Mouse (Mus musculus) forebrain, embryonic 14.5 days (tissue): ENCODE measurements around the gene Pex14. TPM values are rescaled to one million over a fixed set of nuclear protein-coding genes. Genes with fewer than 3 reads are reported as not detected.

Experiments
- ATAC-seq: fragments of 200-750 bp; cut with Nextera tagmentation; 2 replicates; pipeline ENCODE4 v1.8.0; 2017; ENCODE audit warnings: mild to moderate bottlenecking, moderate library complexity
- DNase-seq: peaks from one replicate; pipeline ENCODE4 v3.0.0-alpha.2; 2015; ENCODE audit warnings: low spot score
- H3K27ac ChIP-seq: fragments of 300-500 bp; sonication (generic); 2 replicates; pipeline ENCODE4 v1.5.1; 2014; ENCODE audit warnings: low read depth, mild to moderate bottlenecking, control low read depth, low read length, moderate library complexity
- H3K27me3 ChIP-seq: fragments of 300-500 bp; sonication (generic); replicated peaks from 2 replicates; pipeline ENCODE4 v1.6.1; 2014; ENCODE audit warnings: low read length, control low read depth, mixed read lengths; ENCODE audit not compliant: control insufficient read depth, insufficient read depth
- H3K36me3 ChIP-seq: fragments of 300-500 bp; sonication (generic); 2 replicates; pipeline ENCODE4 v1.6.1; 2014; ENCODE audit warnings: low read length, control low read depth; ENCODE audit not compliant: control insufficient read depth, insufficient read depth
- H3K4me1 ChIP-seq: fragments of 300-500 bp; sonication (generic); 2 replicates; pipeline ENCODE4 v1.6.1; 2014; ENCODE audit warnings: antibody characterized with exemption, low read length, control low read depth; ENCODE audit not compliant: control insufficient read depth, insufficient read depth
- H3K4me2 ChIP-seq: fragments of 300-500 bp; sonication (generic); 2 replicates; pipeline ENCODE4 v1.6.1; 2014; ENCODE audit warnings: mild to moderate bottlenecking, control low read depth, low read length
- H3K4me3 ChIP-seq: fragments of 300-500 bp; sonication (generic); 2 replicates; pipeline ENCODE4 v1.5.1; 2014; ENCODE audit warnings: low read depth, low read length, control low read depth
- H3K9ac ChIP-seq: fragments of 300-500 bp; sonication (generic); 2 replicates; pipeline ENCODE4 v1.6.1; 2014; ENCODE audit warnings: mild to moderate bottlenecking, low read length, control low read depth, moderate library complexity
- H3K9me3 ChIP-seq: fragments of 300-500 bp; sonication (generic); replicated peaks from 2 replicates; pipeline ENCODE4 v1.6.1; 2016; ENCODE audit warnings: low read length, control low read depth, mixed read lengths; ENCODE audit not compliant: control insufficient read depth
- WGBS: fragments of 180-500 bp; shearing (Covaris S2); extraction: QIAGEN DNeasy Blood & Tissue Kit; methylation state at CpG from one replicate; pipeline ENCODE4 v1.1.7; 2014; 5-methylcytosine and 5-hydroxymethylcytosine counted together
- polyA plus RNA-seq: library from polyadenylated mRNA; unstranded; fragments of >200 nt; fragmentation: Nextera tagmentation; extraction: Ambion mirVana; gene quantifications from 2 replicates; pipeline ENCODE4 v1.2.1, GENCODE M21; 2014

The Pex14 gene
- polyA plus RNA-seq, 1 experiment from 2014 or later = 30.7 TPM

- Histone ChIP-seq H3K9me3 (no peaks in the 10 kb centered on the region), H3K27me3 (no peaks in the 10 kb centered on the region), H3K9ac (peak overlapping the region; percentile 76), H3K4me1 (no peaks in the 10 kb centered on the region), H3K36me3 (0 out of 2 replicates have a peak, but pooled peaks cover 5% of the 10 kb centered on the region), H3K4me2 (peak overlapping the region; percentile 72), H3K4me3 (peak overlapping the region; percentile 68), H3K27ac (no peak overlapping the region)
- 55% methylated on average over 18 of the region's 18 CpGs for WGBS
- ATAC-seq (0 out of 2 replicates have a peak, but pooled peaks have one; percentile 14), DNase-seq (no peak)
Measured at GRCm38 (mm10) chr4:149136116-149136850, 36.6 kb upstream of the Pex14 start.

- no peak overlapping the region for H3K4me2 ChIP-seq
- WGBS = 86% methylated on average over 5 of the region's 5 CpGs
- H3K9me3 ChIP-seq = no peaks in the 10 kb centered on the region
- H3K9ac ChIP-seq = no peak overlapping the region
- H3K4me1 ChIP-seq = no peaks in the 10 kb centered on the region
- H3K36me3 ChIP-seq = peaks cover 25% of the 10 kb centered on the region
- DNase-seq (no peak), ATAC-seq (no peak)
- H3K27ac ChIP-seq = no peak overlapping the region
- H3K4me3 ChIP-seq = no peak overlapping the region
- no peaks in the 10 kb centered on the region for H3K27me3 ChIP-seq
Measured at GRCm38 (mm10) chr4:149133395-149133794, 33.7 kb upstream of the Pex14 start.

- ATAC-seq (no peak), DNase-seq (no peak)
- Histone ChIP-seq H3K27me3 (no peaks in the 10 kb centered on the region), H3K4me2 (no peak overlapping the region), H3K4me3 (no peak overlapping the region), H3K4me1 (no peaks in the 10 kb centered on the region), H3K9ac (no peak overlapping the region), H3K9me3 (no peaks in the 10 kb centered on the region), H3K36me3 (peaks cover 34% of the 10 kb centered on the region), H3K27ac (no peak overlapping the region)
- WGBS = 92% methylated on average over 20 of the region's 21 CpGs
Measured at GRCm38 (mm10) chr4:149131789-149132565, 32.3 kb upstream of the Pex14 start.

GRCm38 (mm10) chr4:149131021-149131752 is 31.5 kb upstream of the Pex14 start:
- H3K36me3 ChIP-seq = peaks cover 37% of the 10 kb centered on the region
- ATAC-seq = no peak
- H3K4me1 ChIP-seq = no peaks in the 10 kb centered on the region
- H3K27ac ChIP-seq = no peak overlapping the region
- no peak overlapping the region for H3K9ac ChIP-seq
- 91% methylated on average over 23 of the region's 23 CpGs for WGBS
- DNase-seq = no peak
- no peak overlapping the region for H3K4me2 ChIP-seq
- no peaks in the 10 kb centered on the region for H3K27me3 ChIP-seq
- H3K4me3 ChIP-seq = no peak overlapping the region
- H3K9me3 ChIP-seq = no peaks in the 10 kb centered on the region

GRCm38 (mm10) chr4:149128467-149128866 is 28.8 kb upstream of the Pex14 start:
- peaks cover 37% of the 10 kb centered on the region for H3K36me3 ChIP-seq
- DNase-seq = no peak
- H3K27ac ChIP-seq = no peak overlapping the region
- no peaks in the 10 kb centered on the region for H3K9me3 ChIP-seq
- 89% methylated on average over 18 of the region's 18 CpGs for WGBS
- H3K4me1 ChIP-seq = no peaks in the 10 kb centered on the region
- no peak overlapping the region for H3K9ac ChIP-seq
- no peak for ATAC-seq
- H3K27me3 ChIP-seq = no peaks in the 10 kb centered on the region
- H3K4me2 ChIP-seq = no peak overlapping the region
- no peak overlapping the region for H3K4me3 ChIP-seq

GRCm38 (mm10) chr4:149126663-149127062 is 27.0 kb upstream of the Pex14 start, which contains the start of gene Cort:
Gene Cort, minus strand, starts transcription at chr4:149126763.
- Histone ChIP-seq H3K4me1 (no peaks in the 10 kb centered on the region), H3K9me3 (no peaks in the 10 kb centered on the region), H3K27me3 (no peaks in the 10 kb centered on the region), H3K36me3 (peaks cover 35% of the 10 kb centered on the region), H3K27ac (no peak within 1 kb of the TSS), H3K4me2 (no peak within 1 kb of the TSS), H3K9ac (no peak within 1 kb of the TSS), H3K4me3 (no peak within 1 kb of the TSS)
- WGBS = 84% methylated on average over 11 of the region's 11 CpGs
- DNase-seq = no peak
- ATAC-seq = no peak

- Histone ChIP-seq H3K27me3 (no peaks in the 10 kb centered on the region), H3K4me2 (no peak overlapping the region), H3K4me1 (no peaks in the 10 kb centered on the region), H3K9ac (no peak overlapping the region), H3K9me3 (no peaks in the 10 kb centered on the region), H3K27ac (no peak overlapping the region), H3K36me3 (peaks cover 30% of the 10 kb centered on the region), H3K4me3 (no peak overlapping the region)
- DNase-seq (no peak), ATAC-seq (no peak)
- 85% methylated on average over 6 of the region's 6 CpGs for WGBS
Measured at GRCm38 (mm10) chr4:149126115-149126509, 26.4 kb upstream of the Pex14 start.

- ATAC-seq (no peak), DNase-seq (no peak)
- Histone ChIP-seq H3K27me3 (no peaks in the 10 kb centered on the region), H3K4me2 (no peak overlapping the region), H3K4me1 (no peaks in the 10 kb centered on the region), H3K27ac (no peak overlapping the region), H3K9ac (no peak overlapping the region), H3K36me3 (peaks cover 25% of the 10 kb centered on the region), H3K4me3 (no peak overlapping the region), H3K9me3 (no peaks in the 10 kb centered on the region)
- WGBS = 40% methylated on average over 11 of the region's 11 CpGs
Measured at GRCm38 (mm10) chr4:149125341-149126114, 25.9 kb upstream of the Pex14 start.
